Mouse (Mus musculus) layer of hippocampus, postnatal 36 days (tissue): ENCODE measurements around the gene Ccdc96. TPM values are rescaled to one million over a fixed set of nuclear protein-coding genes. Genes with fewer than 3 reads are reported as not detected.

Source experiments
- DNase-seq, 2 experiments: peaks; one replicate each; pipeline ENCODE4 v3.0.0; 2022
- total RNA-seq, 2 experiments: library from RNA; stranded (reverse); gene quantifications; 2 replicates each; pipeline ENCODE4 v1.2.3; 2021

Ccdc96 gene
- total RNA-seq, 2 experiments from 2014 or later, result 0.99 to 1.0 TPM

DNA sequence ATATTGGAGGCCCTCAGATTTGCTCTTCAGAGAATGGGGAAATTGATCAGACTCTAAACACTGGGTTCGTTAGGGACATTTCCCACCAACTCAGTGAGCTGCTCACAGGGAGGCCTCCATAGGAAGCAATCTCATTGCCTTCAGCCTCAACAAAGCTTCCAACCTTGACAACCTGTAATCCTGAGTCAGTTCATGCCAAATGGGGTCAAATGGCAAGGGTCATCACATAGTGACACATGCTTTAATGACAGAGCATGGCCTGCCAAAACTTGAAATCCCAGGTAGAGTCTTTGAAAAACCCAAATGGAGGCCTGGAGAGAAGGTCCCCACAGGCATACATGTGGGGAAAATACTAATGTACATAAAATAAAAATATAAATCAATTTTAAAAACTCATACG lies 42.5 kb downstream of the Ccdc96 start:
- no peak for DNase-seq

DNA sequence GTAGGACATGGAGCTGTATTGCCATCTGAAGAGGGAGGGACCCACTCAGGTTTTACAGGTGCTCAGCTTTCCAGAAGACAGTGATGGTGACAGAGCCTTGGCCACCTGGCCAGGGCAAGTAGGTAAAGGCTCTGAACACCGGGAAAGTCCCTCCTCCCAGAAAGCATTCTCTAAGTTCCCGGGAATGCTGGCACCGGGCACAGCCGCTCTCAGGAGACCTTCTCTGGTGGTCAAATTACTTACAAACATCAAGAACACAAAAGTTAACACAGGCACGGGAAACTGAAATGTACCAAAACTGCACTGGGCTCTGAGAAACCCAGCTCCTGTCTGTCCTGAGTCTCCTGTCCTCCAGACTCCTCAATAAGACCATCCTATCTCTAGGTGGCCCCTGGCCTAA lies 45.3 kb downstream of the Ccdc96 start:
- no peak for DNase-seq

GRCm38 (mm10) chr5:36530129-36530751 lies 45.9 kb downstream of the Ccdc96 start:
- peak; percentile 95 to 96 for DNase-seq

- no peak for DNase-seq
These were observed 50.2 kb downstream of the Ccdc96 start for GRCm38 (mm10) chr5:36534455-36535030.

- DNase-seq, result no peak
These were observed 51.2 kb downstream of the Ccdc96 start for GRCm38 (mm10) chr5:36535438-36536176.

GRCm38 (mm10) chr5:36536424-36536823 lies 52.0 kb downstream of the Ccdc96 start:
- DNase-seq, result no peak

Other genes starting within 250 kb of the Ccdc96 start
- gene Sorcs2, start 86.4 kb upstream of the Ccdc96 start, total RNA-seq, result 10 to 100 TPM; 52.0 to 56.6 TPM
- 10 to 100 TPM; 21.6 to 22.8 TPM for gene Grpel1, start 19.6 kb upstream of the Ccdc96 start, total RNA-seq
- 10 to 100 TPM; 34.0 to 36.4 TPM for gene Tada2b, start 303 bp upstream of the Ccdc96 start, total RNA-seq
- gene Tbc1d14, start 108.7 kb downstream of the Ccdc96 start, total RNA-seq, result 10 to 100 TPM; 88.6 to 95.7 TPM
- 100 to 1,000 TPM; 100 to 106 TPM for gene D5Ertd579e, start 211.4 kb downstream of the Ccdc96 start, total RNA-seq